Mouse (Mus musculus) heart, embryonic 12.5 days (tissue): ENCODE data around the gene Rab23. TPM values are rescaled to one million over a fixed set of nuclear protein-coding genes. Genes with fewer than 3 reads are reported as not detected.

ENCODE experiments used
- ATAC-seq: fragments of 200-750 bp; cut with Nextera tagmentation; 2 replicates; pipeline ENCODE4 v1.8.0; 2017; ENCODE audit warnings: moderate TSS enrichment, moderate library complexity; ENCODE audit not compliant: insufficient number of reproducible peaks, low FRiP score
- H3K27ac ChIP-seq: fragments of 300-500 bp; sonication (generic); 2 replicates; pipeline ENCODE4 v1.5.1; 2016; ENCODE audit warnings: mild to moderate bottlenecking, moderate library complexity; ENCODE audit not compliant: poor library complexity, severe bottlenecking
- H3K27me3 ChIP-seq: fragments of 300-500 bp; sonication (generic); replicated peaks from 2 replicates; pipeline ENCODE4 v1.6.1; 2016; ENCODE audit warnings: mild to moderate bottlenecking, moderate library complexity
- H3K36me3 ChIP-seq: fragments of 300-500 bp; sonication (generic); 2 replicates; pipeline ENCODE4 v1.6.1; 2016; ENCODE audit warnings: mild to moderate bottlenecking, moderate library complexity
- H3K4me1 ChIP-seq: fragments of 300-500 bp; sonication (generic); replicated peaks from 2 replicates; pipeline ENCODE4 v1.6.1; 2016; ENCODE audit warnings: mild to moderate bottlenecking
- H3K4me2 ChIP-seq: fragments of 300-500 bp; sonication (generic); 2 replicates; pipeline ENCODE4 v1.6.1; 2016; ENCODE audit warnings: mild to moderate bottlenecking, moderate library complexity
- H3K4me3 ChIP-seq: fragments of 300-500 bp; sonication (generic); 2 replicates; pipeline ENCODE4 v1.5.1; 2016; ENCODE audit warnings: mild to moderate bottlenecking
- H3K9ac ChIP-seq: fragments of 300-500 bp; sonication (generic); 2 replicates; pipeline ENCODE4 v1.6.1; 2016; ENCODE audit warnings: mild to moderate bottlenecking, moderate library complexity
- H3K9me3 ChIP-seq: fragments of 300-500 bp; sonication (generic); replicated peaks from 2 replicates; pipeline ENCODE4 v1.6.1; 2016; ENCODE audit warnings: mild to moderate bottlenecking, moderate library complexity
- WGBS: fragments of 180-500 bp; shearing (Covaris S2); methylation state at CpG from one replicate; pipeline ENCODE4 v1.1.7; 2016; 5-methylcytosine and 5-hydroxymethylcytosine counted together
- polyA plus RNA-seq: library from polyadenylated mRNA; unstranded; fragments of >200 nt; fragmentation: Nextera tagmentation; extraction: Ambion mirVana; gene quantifications from 2 replicates; pipeline ENCODE4 v1.2.1, GENCODE M21; 2016

The Rab23 gene
- polyA plus RNA-seq, 1 experiment from 2014 or later = 18.9 TPM

DNA sequence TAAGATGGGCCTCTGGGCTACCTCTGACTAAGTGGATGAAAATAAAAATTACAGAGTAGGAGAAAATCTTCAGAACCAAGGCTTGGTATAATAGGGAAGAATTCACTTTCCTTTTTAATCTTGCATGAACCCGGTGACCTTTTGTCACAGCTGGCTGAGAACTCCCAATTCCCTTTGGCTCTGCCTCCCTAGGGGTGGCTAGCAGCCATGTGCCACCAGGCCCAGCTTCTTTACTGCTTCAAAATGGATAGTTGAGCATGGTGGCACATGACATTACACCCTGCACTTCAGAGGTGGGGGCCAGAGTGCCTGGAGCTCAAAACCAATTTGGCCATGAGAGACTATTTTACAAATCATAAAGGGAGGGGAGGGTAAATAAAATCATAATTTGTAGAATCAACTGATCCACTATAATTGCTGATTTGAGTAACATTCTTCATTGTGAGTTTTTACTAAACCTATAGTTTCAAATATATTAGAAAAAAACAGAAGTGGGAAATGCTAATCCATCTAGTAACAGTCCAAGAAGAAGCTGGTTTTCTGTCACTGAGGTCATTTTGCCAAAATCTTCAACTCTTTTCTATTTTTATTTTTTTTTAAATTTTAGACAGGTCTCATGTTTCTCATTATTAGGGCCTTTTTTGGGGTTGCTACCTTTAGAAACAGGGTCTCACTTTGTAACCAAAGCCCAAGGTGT is 48.6 kb downstream of the Rab23 start:
- peaks cover 61% of the 10 kb centered on the region for H3K36me3 ChIP-seq
- no peaks in the 10 kb centered on the region for H3K9me3 ChIP-seq
- H3K4me1 ChIP-seq = no peaks in the 10 kb centered on the region
- H3K4me3 ChIP-seq = no peak overlapping the region
- ATAC-seq = no peak
- H3K9ac ChIP-seq = no peak overlapping the region
- no peaks in the 10 kb centered on the region for H3K27me3 ChIP-seq
- no peak overlapping the region for H3K4me2 ChIP-seq
- no peak overlapping the region for H3K27ac ChIP-seq
- WGBS = 82% methylated on average over 1 of the region's 1 CpGs

DNA sequence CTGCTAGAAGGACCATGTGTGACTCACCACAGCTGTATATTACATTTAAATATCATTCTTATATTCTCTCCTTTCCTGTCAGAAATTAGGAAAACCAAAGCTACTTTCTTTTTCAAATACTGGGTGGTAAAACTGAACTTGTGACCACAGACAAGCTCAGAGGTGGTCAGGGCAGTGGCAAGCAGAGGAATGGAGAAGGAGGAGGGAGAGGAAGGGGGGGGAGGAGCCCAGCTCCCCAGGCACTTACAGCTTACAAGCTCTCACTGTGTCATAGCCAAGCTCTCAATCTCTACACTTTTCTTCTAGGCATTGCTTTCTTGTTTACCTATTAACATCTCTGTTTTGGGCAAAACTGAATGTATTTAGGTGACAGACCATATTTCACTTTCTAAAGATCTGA is 49.1 kb downstream of the Rab23 start:
- H3K27ac ChIP-seq = no peak overlapping the region
- peaks cover 60% of the 10 kb centered on the region for H3K36me3 ChIP-seq
- no peak overlapping the region for H3K9ac ChIP-seq
- H3K9me3 ChIP-seq = no peaks in the 10 kb centered on the region
- H3K4me3 ChIP-seq = no peak overlapping the region
- no peak overlapping the region for H3K4me2 ChIP-seq
- no peaks in the 10 kb centered on the region for H3K27me3 ChIP-seq
- no peaks in the 10 kb centered on the region for H3K4me1 ChIP-seq
- no peak for ATAC-seq

DNA sequence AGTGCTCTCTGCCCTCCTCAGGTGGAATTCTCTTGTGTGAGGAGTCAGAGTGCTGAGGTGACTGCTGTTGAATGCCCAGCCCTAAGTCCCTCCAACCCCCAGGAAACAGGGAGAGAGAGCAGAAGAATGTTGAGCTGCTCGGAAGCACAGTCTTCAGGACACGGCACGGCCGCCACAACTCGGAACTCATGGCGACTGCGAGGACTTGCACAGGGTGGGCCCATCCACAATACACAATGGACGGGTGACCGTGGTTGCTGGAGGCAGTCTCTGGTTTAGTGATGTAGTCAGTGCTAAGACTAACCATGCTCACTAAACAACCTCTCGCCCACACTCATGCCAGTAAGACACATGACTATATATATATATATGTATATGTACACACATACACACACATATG is 51.9 kb downstream of the Rab23 start:
- Histone ChIP-seq H3K27ac (no peak overlapping the region), H3K36me3 (peaks cover 51% of the 10 kb centered on the region), H3K9me3 (no peaks in the 10 kb centered on the region)

DNA sequence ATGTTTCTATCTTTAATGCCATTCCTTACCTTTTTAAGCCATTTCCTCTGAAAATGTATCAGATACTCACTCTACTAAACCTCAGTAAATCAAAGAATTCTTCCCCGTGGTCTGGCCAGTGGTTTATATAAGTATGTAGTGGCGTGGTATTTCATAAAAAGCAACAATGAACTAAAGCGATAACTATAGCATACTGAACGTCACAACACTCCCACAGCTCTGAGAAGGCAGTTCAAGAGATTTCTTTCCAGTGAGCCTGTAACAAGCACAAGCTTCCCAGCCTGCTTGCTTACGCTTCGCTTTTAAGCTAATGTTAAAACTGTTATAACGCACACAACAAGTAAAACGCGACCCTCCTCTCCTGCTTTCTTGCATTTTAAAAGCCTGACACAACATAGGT is 52.4 kb downstream of the Rab23 start:
- no peak for ATAC-seq
- H3K9ac ChIP-seq = no peak overlapping the region
- H3K9me3 ChIP-seq = no peaks in the 10 kb centered on the region
- H3K36me3 ChIP-seq = peaks cover 51% of the 10 kb centered on the region
- H3K27ac ChIP-seq = no peak overlapping the region
- H3K4me1 ChIP-seq = no peaks in the 10 kb centered on the region
- 94% methylated on average over 9 of the region's 9 CpGs for WGBS
- H3K4me2 ChIP-seq = no peak overlapping the region
- no peaks in the 10 kb centered on the region for H3K27me3 ChIP-seq
- no peak overlapping the region for H3K4me3 ChIP-seq

More for the DNA sequence above, 51.9 kb downstream of the Rab23 start:
- Histone ChIP-seq H3K9ac (no peak overlapping the region), H3K4me3 (no peak overlapping the region), H3K4me2 (no peak overlapping the region), H3K4me1 (no peaks in the 10 kb centered on the region), H3K27me3 (no peaks in the 10 kb centered on the region)
- ATAC-seq = no peak
- WGBS = 93% methylated on average over 10 of the region's 10 CpGs

DNA sequence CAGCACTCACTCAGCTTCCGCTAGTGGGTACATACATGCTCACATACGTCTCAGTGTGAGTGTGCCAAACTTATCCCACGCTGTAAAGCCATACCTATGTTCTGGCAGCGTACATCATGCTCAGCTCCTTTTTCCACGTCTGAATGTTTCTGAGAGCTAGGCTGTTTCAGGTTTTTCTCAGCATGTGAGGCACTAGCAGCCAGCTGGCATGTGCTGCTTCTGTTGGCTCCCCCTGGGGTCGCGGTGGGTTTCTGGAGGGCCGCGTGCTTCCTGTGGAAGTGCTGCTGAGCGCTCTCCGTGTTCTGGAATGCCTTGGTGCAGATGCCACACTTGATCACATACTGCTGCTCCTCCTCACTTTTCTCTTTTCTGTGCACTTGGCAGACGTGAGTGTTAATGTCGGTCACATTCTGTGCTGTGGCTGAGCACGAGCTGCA is 56.5 kb downstream of the Rab23 start:
- ATAC-seq = no peak
- Histone ChIP-seq H3K9ac (no peak overlapping the region), H3K4me3 (no peak overlapping the region), H3K4me1 (no peaks in the 10 kb centered on the region), H3K9me3 (no peaks in the 10 kb centered on the region), H3K36me3 (peaks cover 47% of the 10 kb centered on the region), H3K27me3 (no peaks in the 10 kb centered on the region), H3K4me2 (no peak overlapping the region), H3K27ac (no peak overlapping the region)
- WGBS = 80% methylated on average over 14 of the region's 14 CpGs

DNA sequence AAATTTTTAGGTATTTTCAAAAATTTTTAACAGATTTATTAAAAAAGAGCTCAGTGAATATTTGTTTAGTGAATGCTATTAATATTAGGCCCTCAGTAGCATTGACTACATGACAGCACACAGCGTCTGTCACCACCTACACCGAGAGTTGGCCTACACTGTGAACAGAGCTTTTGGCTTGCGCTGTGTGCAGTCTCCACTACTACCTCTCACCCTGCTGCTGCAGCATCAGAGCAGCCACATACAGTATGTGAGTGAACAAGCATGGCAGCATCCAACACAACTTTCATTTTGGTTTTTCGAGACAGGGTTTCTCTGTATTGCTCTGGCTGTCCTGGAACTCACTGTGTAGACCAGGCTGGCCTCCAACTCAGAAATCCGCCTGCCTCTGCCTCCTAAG is 64.9 kb downstream of the Rab23 start:
- H3K4me1 ChIP-seq = 0 out of 2 replicates have a peak, but pooled peaks cover 3% of the 10 kb centered on the region
- H3K27ac ChIP-seq = no peak overlapping the region
- peaks cover 28% of the 10 kb centered on the region for H3K36me3 ChIP-seq
- H3K4me2 ChIP-seq = no peak overlapping the region
- no peaks in the 10 kb centered on the region for H3K9me3 ChIP-seq
- no peak for ATAC-seq
- no peak overlapping the region for H3K4me3 ChIP-seq
- H3K9ac ChIP-seq = no peak overlapping the region
- 91% methylated on average over 5 of the region's 5 CpGs for WGBS
- H3K27me3 ChIP-seq = no peaks in the 10 kb centered on the region

DNA sequence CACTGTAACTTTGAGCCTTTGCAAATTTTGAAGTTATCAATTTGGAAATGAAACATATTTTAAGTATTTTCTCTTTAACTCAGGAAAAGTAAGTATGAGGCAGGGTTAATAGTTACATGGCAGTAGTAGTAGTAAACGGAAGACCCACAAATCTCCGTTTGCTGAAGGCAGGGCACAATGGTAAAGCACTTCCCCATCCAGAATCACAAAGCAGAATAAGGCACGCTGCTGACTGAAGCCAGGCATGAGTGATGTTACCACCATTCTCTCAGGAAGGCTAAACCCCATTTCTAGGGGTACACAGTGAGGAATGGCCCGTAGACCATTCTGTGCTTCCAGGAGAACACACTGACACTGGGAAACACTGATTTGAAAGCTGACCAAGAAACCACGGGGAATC is 68.4 kb downstream of the Rab23 start:
- H3K4me2 ChIP-seq = no peak overlapping the region
- H3K9ac ChIP-seq = no peak overlapping the region
- H3K4me1 ChIP-seq = 0 out of 2 replicates have a peak, but pooled peaks cover 5% of the 10 kb centered on the region
- H3K36me3 ChIP-seq = peaks cover 17% of the 10 kb centered on the region
- no peak overlapping the region for H3K27ac ChIP-seq
- H3K27me3 ChIP-seq = no peaks in the 10 kb centered on the region
- WGBS = 82% methylated on average over 5 of the region's 5 CpGs
- H3K9me3 ChIP-seq = no peaks in the 10 kb centered on the region
- no peak for ATAC-seq
- H3K4me3 ChIP-seq = no peak overlapping the region

DNA sequence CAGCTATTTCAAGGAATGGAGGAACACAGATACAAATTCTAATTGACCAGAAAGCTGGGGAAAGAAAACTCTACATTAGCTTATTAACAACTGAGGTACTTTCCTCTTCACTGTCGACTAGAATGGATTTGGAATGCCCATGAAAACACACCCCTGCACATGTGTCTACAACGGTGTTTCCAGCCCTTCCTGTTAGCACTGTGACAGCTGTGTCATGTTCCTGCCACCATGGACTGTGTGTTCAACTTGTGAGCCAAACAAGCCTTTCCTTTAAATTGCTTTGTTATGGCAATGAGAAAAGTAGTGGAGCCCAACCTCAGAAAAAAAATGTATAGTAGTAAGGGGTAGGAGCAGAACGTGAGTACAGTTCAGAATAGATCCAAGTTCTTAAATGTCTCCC is 68.8 kb downstream of the Rab23 start:
- H3K36me3 ChIP-seq = peaks cover 15% of the 10 kb centered on the region
- H3K4me1 ChIP-seq = 0 out of 2 replicates have a peak, but pooled peaks cover 5% of the 10 kb centered on the region
- H3K27me3 ChIP-seq = no peaks in the 10 kb centered on the region
- no peak overlapping the region for H3K4me3 ChIP-seq
- H3K9ac ChIP-seq = no peak overlapping the region
- H3K4me2 ChIP-seq = no peak overlapping the region
- H3K27ac ChIP-seq = no peak overlapping the region
- 50% methylated on average over 3 of the region's 3 CpGs for WGBS
- H3K9me3 ChIP-seq = no peaks in the 10 kb centered on the region
- no peak for ATAC-seq

Other genes with a start within 250 kb of the Rab23 start
- 20.9 and 22.3 TPM in 2 replicates for gene Prim2, start 50.1 kb upstream of the Rab23 start, polyA plus RNA-seq
- 80.2 and 83.1 TPM in 2 replicates for gene Bag2, start 37.9 kb downstream of the Rab23 start, polyA plus RNA-seq
- gene Zfp451, start 94.7 kb downstream of the Rab23 start, polyA plus RNA-seq = 23.5 and 23.6 TPM in 2 replicates
- gene Bend6, start 187.9 kb downstream of the Rab23 start, polyA plus RNA-seq = 5.6 and 5.9 TPM in 2 replicates
- 28.4 TPM in 2 replicates for gene Dst, start 188.3 kb downstream of the Rab23 start, polyA plus RNA-seq